Mouse (Mus musculus): Measurements from ENCODE around the gene Ints14. TPM values are rescaled to one million over a fixed set of nuclear protein-coding genes. Genes with fewer than 3 reads are reported as not detected.

Ints14 gene
- total and polyA plus RNA-seq, 3 experiments: 36.4 to 50.1 (median 43.2) TPM

DNA sequence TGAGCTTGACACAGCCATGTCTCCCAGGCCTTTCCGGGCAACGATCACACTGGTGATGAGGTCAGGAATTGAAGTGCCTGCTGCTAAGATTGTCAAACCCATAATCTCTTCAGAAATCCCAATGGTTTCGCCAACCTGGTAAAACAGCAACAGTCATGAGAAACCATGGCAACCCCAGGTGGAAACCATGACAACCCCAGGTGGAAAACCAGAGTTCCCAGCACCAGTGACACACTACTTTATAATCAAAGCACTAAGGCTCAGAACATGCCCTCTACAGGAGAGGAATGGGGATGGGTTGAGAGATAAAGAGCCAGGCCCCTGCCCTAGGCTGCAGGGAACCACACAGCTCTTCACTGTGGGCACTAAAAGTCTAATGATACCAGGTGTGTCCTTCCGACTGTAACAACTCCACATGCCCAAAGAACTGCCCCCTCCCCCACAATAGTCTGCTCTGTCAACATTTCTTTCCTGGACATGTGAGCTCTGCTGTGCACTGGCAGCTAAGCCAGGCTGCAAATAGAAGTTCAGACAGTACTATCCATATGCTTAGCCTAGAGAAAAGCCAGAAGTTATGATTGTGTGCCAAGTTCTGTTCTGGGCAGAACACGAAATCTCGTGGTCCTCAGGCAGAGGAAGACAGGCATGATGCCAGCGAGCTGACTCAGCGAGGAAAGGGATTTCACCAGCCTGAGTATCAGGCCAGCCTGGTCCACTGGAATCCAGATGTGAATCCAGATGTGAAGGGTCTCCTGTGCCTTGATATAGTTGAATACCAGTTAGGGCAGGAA is 34.3 kb upstream of the Ints14 start:
- DNase-seq (ENCODE audit: low spot score): no peak
- H3K4me1 ChIP-seq (ENCODE audit: insufficient read depth, low read depth, low read length): no peaks in the 10 kb centered on the region
- peaks cover 31% of the 10 kb centered on the region for H3K36me3 ChIP-seq (replicated peaks)
- ATAC-seq (ENCODE audit: extremely low read depth, insufficient number of reproducible peaks, low FRiP score, poor library complexity, severe bottlenecking): no peak
- no peaks in the 10 kb centered on the region for H3K9me3 ChIP-seq (replicated peaks)
- peaks cover 18% of the 10 kb centered on the region for H3K27me3 ChIP-seq (ENCODE audit: insufficient read depth, low read length)
- TF ChIP-seq POLR2AphosphoS5 (IDR thresholded peaks at IDR 0.05; ENCODE audit: insufficient replicate concordance, low read depth, low read length) (0 out of 2 replicates have a peak, but pooled peaks have one; percentile 28), CTCF (IDR thresholded peaks at IDR 0.05; ENCODE audit: low read depth, low read length) (no peak)
- H3K4me3 ChIP-seq (ENCODE audit: low read depth, low read length): no peak overlapping the region

DNA sequence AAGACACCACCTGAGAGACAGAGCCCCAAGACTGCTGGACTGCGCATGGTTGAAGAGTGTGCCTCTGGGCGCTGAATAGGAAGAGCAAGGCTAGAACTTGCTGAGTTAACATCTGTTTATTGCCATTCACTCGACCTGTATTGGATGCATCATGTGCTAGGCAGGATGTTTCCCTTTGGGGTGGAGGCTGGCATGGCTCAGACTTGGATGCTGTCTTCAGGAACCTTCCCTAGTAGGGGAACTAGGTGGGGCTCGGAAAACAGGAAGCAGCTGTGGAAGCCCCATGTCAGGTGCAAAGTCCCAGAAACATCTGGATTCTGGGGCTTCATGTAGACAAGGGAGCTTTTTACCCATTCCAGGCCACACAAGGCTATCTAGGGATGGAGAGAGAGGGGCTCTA is 30.4 kb upstream of the Ints14 start:
- Histone ChIP-seq H3K9me3 (replicated peaks) (no peaks in the 10 kb centered on the region), H3K27me3 (ENCODE audit: insufficient read depth, low read length) (peaks cover 54% of the 10 kb centered on the region), H3K4me3 (ENCODE audit: low read depth, low read length) (no peak overlapping the region), H3K36me3 (replicated peaks) (no peaks in the 10 kb centered on the region), H3K4me1 (ENCODE audit: insufficient read depth, low read depth, low read length) (peaks cover 8% of the 10 kb centered on the region; the same call in 1 of the 2 replicates)
- no peak for TF ChIP-seq POLR2AphosphoS5 (IDR thresholded peaks at IDR 0.05; ENCODE audit: insufficient replicate concordance, low read depth, low read length)
- TF ChIP-seq GATA1 (IDR thresholded peaks at IDR 0.05; ENCODE audit: borderline replicate concordance, low read length): no peak
- TF ChIP-seq TAL1 (conservative IDR thresholded peaks at IDR 0.05; ENCODE audit: low read depth, low read length): no peak
- TF ChIP-seq GATA2 (IDR thresholded peaks at IDR 0.05; ENCODE audit: borderline replicate concordance, low read depth, low read length): no peak
- no peak for TF ChIP-seq CTCF (IDR thresholded peaks at IDR 0.05; ENCODE audit: low read depth, low read length)
- ATAC-seq (ENCODE audit: extremely low read depth, insufficient number of reproducible peaks, low FRiP score, poor library complexity, severe bottlenecking): no peak
- no peak for DNase-seq (ENCODE audit: low spot score)

DNA sequence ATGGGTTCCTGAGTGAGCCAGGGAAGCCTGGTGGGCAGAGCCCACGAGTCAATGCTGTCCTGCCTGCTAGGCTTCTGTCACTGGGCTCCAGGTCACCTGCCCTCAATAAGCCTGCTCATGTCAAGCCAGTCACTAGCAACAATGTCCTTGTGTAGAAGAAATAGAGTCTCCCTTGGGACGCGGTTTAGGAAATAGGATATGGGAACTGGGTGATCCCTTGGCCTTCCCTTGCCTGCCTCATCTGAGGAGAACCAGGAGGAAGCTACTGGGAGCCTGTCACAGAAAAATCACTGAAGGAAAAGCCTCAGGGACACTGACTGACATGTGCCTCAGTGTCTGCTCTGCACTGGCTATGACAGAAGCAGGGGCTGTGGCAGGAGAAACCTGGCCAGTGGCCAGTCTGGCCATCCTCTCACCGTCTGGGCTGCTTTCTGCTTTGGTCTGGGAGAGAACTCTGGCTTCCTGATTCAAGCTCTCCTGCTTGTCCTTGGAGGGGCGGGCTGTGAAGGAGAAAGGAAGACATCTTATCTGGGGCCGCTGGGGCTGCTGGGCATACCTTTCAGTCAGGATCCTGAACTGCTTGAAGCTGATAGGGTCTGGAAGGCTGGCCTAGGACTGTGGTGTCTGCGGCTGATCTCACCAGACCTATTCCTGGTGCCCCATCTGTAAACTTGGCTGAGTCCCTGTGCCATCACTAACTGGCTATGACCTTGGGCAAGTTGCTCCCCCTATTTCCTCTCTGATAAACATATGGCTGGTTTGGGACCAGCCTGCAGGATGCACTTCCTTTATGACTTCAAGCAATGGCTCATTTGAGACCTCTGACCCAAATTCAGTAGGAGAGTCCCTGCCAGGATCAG is 28.7 kb upstream of the Ints14 start:
- H3K36me3 ChIP-seq (replicated peaks): no peaks in the 10 kb centered on the region
- H3K4me3 ChIP-seq (ENCODE audit: low read depth, low read length): no peak overlapping the region
- H3K9me3 ChIP-seq (replicated peaks): no peaks in the 10 kb centered on the region
- peaks cover 63% of the 10 kb centered on the region for H3K27me3 ChIP-seq (ENCODE audit: insufficient read depth, low read length)
- DNase-seq (ENCODE audit: low spot score) (no peak), ATAC-seq (ENCODE audit: extremely low read depth, insufficient number of reproducible peaks, low FRiP score, poor library complexity, severe bottlenecking) (no peak)
- H3K4me1 ChIP-seq (ENCODE audit: insufficient read depth, low read depth, low read length): peaks cover 16% of the 10 kb centered on the region; the same call in 1 of the 2 replicates
- TF ChIP-seq GATA1 (IDR thresholded peaks at IDR 0.05; ENCODE audit: borderline replicate concordance, low read length) (no peak), TAL1 (conservative IDR thresholded peaks at IDR 0.05; ENCODE audit: low read depth, low read length) (no peak), CTCF (IDR thresholded peaks at IDR 0.05; ENCODE audit: low read depth, low read length) (no peak), GATA2 (IDR thresholded peaks at IDR 0.05; ENCODE audit: borderline replicate concordance, low read depth, low read length) (no peak), POLR2AphosphoS5 (IDR thresholded peaks at IDR 0.05; ENCODE audit: insufficient replicate concordance, low read depth, low read length) (no peak)

DNA sequence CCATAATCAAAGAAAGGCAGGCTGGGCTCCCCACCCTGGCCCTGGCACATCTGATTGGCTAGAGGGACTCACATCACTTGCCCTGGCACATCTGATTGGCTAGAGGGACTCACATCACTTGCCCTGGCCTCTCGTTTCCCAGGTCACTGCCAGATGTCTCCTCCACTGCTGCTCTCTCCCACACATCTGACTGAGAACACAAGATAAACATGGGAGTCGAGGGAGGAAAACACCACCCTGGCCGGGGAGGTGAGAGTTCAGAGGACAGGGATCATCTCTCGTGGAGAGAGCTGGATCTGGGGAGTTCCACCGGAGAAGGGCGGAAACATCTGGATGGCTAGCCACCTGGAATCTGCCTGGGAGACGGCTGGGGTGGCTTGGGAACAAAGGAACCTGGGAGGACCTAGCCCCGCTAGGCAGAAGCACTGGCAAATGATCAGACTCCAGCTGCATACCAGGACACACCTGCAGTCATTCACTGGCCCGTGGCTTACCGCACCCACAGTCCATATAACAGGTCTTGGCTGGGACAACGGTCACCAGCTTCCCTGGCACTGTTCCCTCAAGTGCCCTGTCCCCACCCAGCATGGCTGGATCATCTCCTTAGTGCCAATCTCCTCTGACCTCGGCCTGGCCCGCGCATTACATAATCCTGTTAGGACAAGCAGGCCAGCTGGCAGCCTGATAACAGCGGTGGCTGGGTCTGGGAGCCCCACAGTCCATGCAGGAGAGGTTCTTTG is 26.5 kb upstream of the Ints14 start:
- no peak overlapping the region for H3K4me3 ChIP-seq (ENCODE audit: low read depth, low read length)
- H3K4me1 ChIP-seq (ENCODE audit: insufficient read depth, low read depth, low read length): peaks cover 29% of the 10 kb centered on the region
- ATAC-seq (ENCODE audit: extremely low read depth, insufficient number of reproducible peaks, low FRiP score, poor library complexity, severe bottlenecking) (no peak), DNase-seq (ENCODE audit: low spot score) (no peak)
- peaks cover 76% of the 10 kb centered on the region for H3K27me3 ChIP-seq (ENCODE audit: insufficient read depth, low read length)
- no peaks in the 10 kb centered on the region for H3K36me3 ChIP-seq (replicated peaks)
- no peak for TF ChIP-seq CTCF (IDR thresholded peaks at IDR 0.05; ENCODE audit: low read depth, low read length)
- no peak for TF ChIP-seq POLR2AphosphoS5 (IDR thresholded peaks at IDR 0.05; ENCODE audit: insufficient replicate concordance, low read depth, low read length)
- no peak for TF ChIP-seq GATA2 (IDR thresholded peaks at IDR 0.05; ENCODE audit: borderline replicate concordance, low read depth, low read length)
- no peak for TF ChIP-seq GATA1 (IDR thresholded peaks at IDR 0.05; ENCODE audit: borderline replicate concordance, low read length)
- no peak for TF ChIP-seq TAL1 (conservative IDR thresholded peaks at IDR 0.05; ENCODE audit: low read depth, low read length)
- H3K9me3 ChIP-seq (replicated peaks): no peaks in the 10 kb centered on the region

DNA sequence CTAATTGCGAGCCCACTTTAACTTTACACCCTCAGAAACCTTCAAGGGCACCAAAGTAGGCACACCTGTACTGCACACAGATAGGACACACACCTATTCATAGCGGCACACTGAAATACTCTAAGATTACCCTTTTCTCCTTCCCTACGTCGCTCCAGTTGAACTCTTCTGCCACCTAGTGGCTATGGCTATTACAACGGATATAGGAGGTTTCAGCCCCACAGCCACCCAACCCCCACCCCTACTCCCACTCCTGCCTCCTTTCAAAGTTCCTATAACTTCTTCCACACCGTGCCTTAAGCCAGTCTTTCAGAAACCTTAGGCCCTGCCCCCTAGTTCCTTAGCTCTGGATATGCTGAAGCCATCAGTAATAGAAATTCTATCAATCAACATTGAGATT is 24.2 kb upstream of the Ints14 start:
- DNase-seq (ENCODE audit: low spot score) (peak; percentile 54), ATAC-seq (ENCODE audit: extremely low read depth, insufficient number of reproducible peaks, low FRiP score, poor library complexity, severe bottlenecking) (no peak)
- Histone ChIP-seq H3K4me3 (ENCODE audit: low read depth, low read length) (no peak overlapping the region), H3K27me3 (ENCODE audit: insufficient read depth, low read length) (peaks cover 73% of the 10 kb centered on the region), H3K4me1 (ENCODE audit: insufficient read depth, low read depth, low read length) (peaks cover 33% of the 10 kb centered on the region), H3K36me3 (replicated peaks) (no peaks in the 10 kb centered on the region), H3K9me3 (replicated peaks) (no peaks in the 10 kb centered on the region)
- TF ChIP-seq POLR2AphosphoS5 (IDR thresholded peaks at IDR 0.05; ENCODE audit: insufficient replicate concordance, low read depth, low read length) (no peak), TAL1 (conservative IDR thresholded peaks at IDR 0.05; ENCODE audit: low read depth, low read length) (no peak), CTCF (IDR thresholded peaks at IDR 0.05; ENCODE audit: low read depth, low read length) (peak; percentile 78)

DNA sequence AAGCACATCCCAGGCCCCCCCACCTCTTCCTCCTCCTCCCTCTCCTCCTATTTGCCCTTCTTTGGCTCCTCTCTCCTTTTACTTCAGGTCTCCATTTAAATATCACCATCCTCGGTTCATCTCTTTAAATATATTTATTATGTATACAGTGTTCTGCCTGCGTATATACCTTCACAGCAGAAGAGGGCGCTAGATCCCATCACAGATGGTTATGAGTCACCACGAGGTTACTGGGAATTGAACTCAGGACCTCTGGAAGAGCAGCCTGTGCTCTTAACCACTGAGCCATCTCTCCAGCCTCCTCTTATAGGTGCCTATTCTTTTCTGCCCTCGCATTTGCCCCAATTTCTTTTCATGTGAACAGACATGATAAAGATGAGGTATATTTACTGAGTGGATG is 23.2 kb upstream of the Ints14 start:
- DNase-seq (ENCODE audit: low spot score) (no peak), ATAC-seq (ENCODE audit: extremely low read depth, insufficient number of reproducible peaks, low FRiP score, poor library complexity, severe bottlenecking) (no peak)
- peaks cover 33% of the 10 kb centered on the region for H3K4me1 ChIP-seq (ENCODE audit: insufficient read depth, low read depth, low read length)
- H3K9me3 ChIP-seq (replicated peaks): no peaks in the 10 kb centered on the region
- TF ChIP-seq GATA2 (IDR thresholded peaks at IDR 0.05; ENCODE audit: borderline replicate concordance, low read depth, low read length): no peak
- TF ChIP-seq GATA1 (IDR thresholded peaks at IDR 0.05; ENCODE audit: borderline replicate concordance, low read length): no peak
- no peak for TF ChIP-seq TAL1 (conservative IDR thresholded peaks at IDR 0.05; ENCODE audit: low read depth, low read length)
- H3K27me3 ChIP-seq (ENCODE audit: insufficient read depth, low read length): peaks cover 70% of the 10 kb centered on the region
- H3K36me3 ChIP-seq (replicated peaks): no peaks in the 10 kb centered on the region
- H3K4me3 ChIP-seq (ENCODE audit: low read depth, low read length): no peak overlapping the region

All from G1E (cell line).